Mouse (Mus musculus) liver, postnatal 0 days (tissue): ENCODE measurements around the gene Flt1.

ENCODE experiments used
- CTCF ChIP-seq: sonication (generic); IDR thresholded peaks from 2 replicates; pipeline ENCODE4 v1.5.1; 2016; ENCODE audit warnings: antibody characterized with exemption, low read depth
- EP300 ChIP-seq: IDR thresholded peaks from 2 replicates; pipeline ENCODE4 v1.6.1; 2016; ENCODE audit warnings: antibody characterized with exemption, low read depth, mild to moderate bottlenecking

DNA sequence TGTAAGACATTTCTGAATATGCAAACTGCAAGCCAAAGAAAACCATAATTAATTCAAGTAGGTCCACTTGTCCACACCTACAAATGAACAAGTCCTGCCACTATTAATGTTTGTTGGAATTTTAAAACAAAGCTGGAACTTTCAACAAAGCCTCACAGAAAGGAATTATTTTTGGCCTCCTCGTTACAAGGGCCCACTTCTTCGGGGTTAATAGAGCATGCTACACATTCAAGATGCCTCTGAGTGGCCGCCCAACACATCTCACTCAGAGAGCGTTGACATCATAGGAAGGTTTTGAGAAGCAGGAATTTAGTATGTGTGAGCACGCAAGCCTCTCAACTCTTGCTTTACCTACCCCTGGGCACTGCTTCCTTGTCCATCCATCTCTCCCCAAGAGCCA, 50.0 kb downstream of the Flt1 start:
- TF ChIP-seq CTCF (no peak), EP300 (no peak)
